Mouse (Mus musculus) urinary bladder, postnatal 36 days (tissue): ENCODE results near the gene Slc22a28.
"Not testable (repeated sequence)": the region's sequence is repeated elsewhere in the genome, so short reads cannot be mapped to it uniquely, and the experiment has no call there.

Experiments used
- DNase-seq, 2 experiments: peaks; one replicate each; pipeline ENCODE4 v3.0.0; 2022; ENCODE audit warnings: low spot score in 2 of 2, mixed read lengths in 1 of 2

The Slc22a28 gene

GRCm38 (mm10) chr19:8131881-8132280 is at the start of gene Slc22a28:
Gene Slc22a28 (minus strand): TSS chr19:8131982.
- not testable (repeated sequence) for DNase-seq

- DNase-seq: no peak
Measured at GRCm38 (mm10) chr19:8148787-8149523, 17.2 kb upstream of the Slc22a28 start.

- DNase-seq: not testable (repeated sequence)
Measured at GRCm38 (mm10) chr19:8142716-8143115, 10.9 kb upstream of the Slc22a28 start.

- not testable (repeated sequence) for DNase-seq
Measured at GRCm38 (mm10) chr19:8134127-8134841, 2.5 kb upstream of the Slc22a28 start.

- no peak for DNase-seq
Measured at GRCm38 (mm10) chr19:8019904-8020349, 111.9 kb downstream of the Slc22a28 start.

DNA sequence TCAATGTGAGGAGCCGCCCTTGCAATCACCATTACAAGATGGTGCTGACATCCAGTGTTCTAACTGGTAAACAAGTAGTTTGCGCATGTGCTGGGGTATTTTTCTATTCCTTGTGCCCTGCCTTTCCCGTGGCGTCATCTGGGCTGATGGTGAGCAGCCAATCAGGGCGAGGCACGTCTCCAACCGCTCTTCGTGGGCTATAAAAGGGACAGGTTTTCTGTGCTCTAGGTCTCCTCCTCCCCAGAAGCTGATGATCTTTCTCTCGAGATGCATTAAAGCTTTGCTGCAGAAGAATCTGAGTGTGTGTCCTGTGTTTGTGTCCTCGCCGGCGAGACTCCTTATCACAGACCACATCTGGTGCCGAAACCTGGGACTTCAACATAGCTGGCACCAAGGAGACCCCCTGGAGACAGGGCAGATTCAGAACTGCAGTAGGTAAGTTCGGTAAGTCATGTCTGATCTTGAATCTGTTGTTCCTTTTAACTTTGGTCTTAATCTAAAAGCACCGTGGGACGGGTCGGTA is 112.4 kb downstream of the Slc22a28 start:
- not testable (repeated sequence) for DNase-seq

- not testable (repeated sequence) for DNase-seq
Measured at GRCm38 (mm10) chr19:8018535-8018934, 113.2 kb downstream of the Slc22a28 start.
